Mouse (Mus musculus) embryonic fibroblast, embryonic 13.5 days (primary cell): ENCODE data around the gene Vsir. TPM values are rescaled to one million over a fixed set of nuclear protein-coding genes. Genes with fewer than 3 reads are reported as not detected.

ENCODE experiments used
- H3K27ac ChIP-seq: 2 replicates; pipeline ENCODE4 v1.5.1; 2012; ENCODE audit warnings: low read length, control low read depth, inconsistent platforms; ENCODE audit not compliant: insufficient read depth
- H3K4me1 ChIP-seq: 2 replicates; pipeline ENCODE4 v1.6.1; 2011; ENCODE audit warnings: low read length; ENCODE audit not compliant: control insufficient read depth, insufficient read depth
- H3K4me3 ChIP-seq: 2 replicates; pipeline ENCODE4 v1.5.1; 2011; ENCODE audit warnings: mild to moderate bottlenecking, control low read depth, low read length; ENCODE audit not compliant: insufficient read depth
- CTCF ChIP-seq: IDR thresholded peaks from 2 replicates; pipeline ENCODE4 v1.5.1; 2011; ENCODE audit warnings: mild to moderate bottlenecking, control low read depth, low read length, moderate library complexity, borderline replicate concordance; ENCODE audit not compliant: insufficient read depth
- POLR2A ChIP-seq: IDR thresholded peaks from 2 replicates; pipeline ENCODE4 v1.6.1; 2011; ENCODE audit warnings: low read depth, mild to moderate bottlenecking, control low read depth, low read length, moderate library complexity
- polyA plus RNA-seq: library from polyadenylated mRNA; stranded (reverse); fragments of >200 nt; gene quantifications from 2 replicates; pipeline ENCODE4 v1.2.4, GENCODE M21; 2011; ENCODE audit warnings: low read depth; ENCODE audit not compliant: missing spikeins, insufficient read length

Vsir gene
- polyA plus RNA-seq, 1 experiment, result 5.1 TPM

GRCm38 (mm10) chr10:60379419-60379957 lies 32.8 kb downstream of the Vsir start:
- peak overlapping the region; percentile 81 for H3K27ac ChIP-seq

DNA sequence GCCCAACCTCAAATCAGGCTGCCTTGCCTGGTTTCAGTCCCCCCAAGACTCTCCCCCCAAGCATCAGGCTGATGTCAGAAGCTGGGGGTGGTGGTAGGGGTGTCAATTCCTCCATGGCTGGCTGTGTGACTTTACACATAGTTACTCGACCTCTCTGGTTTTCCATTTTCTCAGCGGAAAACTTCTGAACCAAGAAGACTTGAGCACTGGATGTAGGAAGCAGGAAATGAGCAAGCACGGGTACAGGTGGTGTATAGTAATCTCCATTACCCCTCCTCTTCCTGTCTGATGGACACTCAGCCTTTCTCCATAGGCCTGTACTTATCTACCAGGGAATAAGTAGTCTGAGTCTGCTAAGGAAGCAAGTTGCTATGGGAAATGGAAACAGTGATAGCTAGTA lies 33.6 kb downstream of the Vsir start:
- H3K4me3 ChIP-seq, result no peak overlapping the region
- TF ChIP-seq CTCF (no peak), POLR2A (no peak)
- H3K27ac ChIP-seq, result peak overlapping the region; percentile 81
- H3K4me1 ChIP-seq, result peaks cover 5% of the 10 kb centered on the region; the same call in 1 of the 2 replicates

More at GRCm38 (mm10) chr10:60379419-60379957, 32.8 kb downstream of the Vsir start:
- H3K4me3 ChIP-seq, result no peak overlapping the region
- TF ChIP-seq POLR2A (no peak), CTCF (no peak)
- H3K4me1 ChIP-seq, result peaks cover 5% of the 10 kb centered on the region; the same call in 1 of the 2 replicates

- Histone ChIP-seq H3K4me1 (peaks cover 5% of the 10 kb centered on the region; the same call in 1 of the 2 replicates), H3K4me3 (no peak overlapping the region), H3K27ac (no peak overlapping the region)
- TF ChIP-seq CTCF (no peak), POLR2A (no peak)
These were observed 34.7 kb downstream of the Vsir start for GRCm38 (mm10) chr10:60381142-60381925.

DNA sequence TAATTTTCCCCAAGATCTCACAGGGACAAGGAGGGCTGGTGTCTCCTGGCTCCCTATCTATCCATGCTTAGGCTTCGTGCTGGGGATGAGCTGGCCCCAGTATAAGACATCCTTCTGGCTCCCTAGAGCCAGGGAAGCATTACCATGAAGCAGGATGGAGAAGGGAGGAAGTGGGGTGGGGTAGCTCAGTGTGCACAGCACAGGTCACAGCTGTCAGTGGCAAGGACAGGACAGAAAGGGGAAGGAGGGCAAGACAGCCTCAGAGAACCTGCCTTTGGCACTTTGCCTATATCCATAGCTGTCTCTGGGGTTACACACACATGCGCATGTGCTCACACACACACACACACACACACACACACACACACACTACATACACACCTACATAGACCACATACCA lies 41.7 kb downstream of the Vsir start:
- TF ChIP-seq POLR2A (no peak), CTCF (no peak)
- Histone ChIP-seq H3K4me1 (no peaks in the 10 kb centered on the region), H3K27ac (no peak overlapping the region), H3K4me3 (no peak overlapping the region)

GRCm38 (mm10) chr10:60389447-60389865 lies 42.8 kb downstream of the Vsir start:
- TF ChIP-seq CTCF (no peak), POLR2A (no peak)
- Histone ChIP-seq H3K4me1 (no peaks in the 10 kb centered on the region), H3K4me3 (no peak overlapping the region), H3K27ac (no peak overlapping the region)

GRCm38 (mm10) chr10:60390177-60390903 lies 43.7 kb downstream of the Vsir start:
- Histone ChIP-seq H3K4me1 (no peaks in the 10 kb centered on the region), H3K4me3 (no peak overlapping the region), H3K27ac (no peak overlapping the region)
- no peak for TF ChIP-seq POLR2A
- no peak for TF ChIP-seq CTCF

GRCm38 (mm10) chr10:60390904-60391420 lies 44.3 kb downstream of the Vsir start:
- H3K4me3 ChIP-seq, result no peak overlapping the region
- TF ChIP-seq CTCF, result no peak
- no peak for TF ChIP-seq POLR2A

GRCm38 (mm10) chr10:60391661-60392060 lies 45.0 kb downstream of the Vsir start:
- Histone ChIP-seq H3K4me3 (no peak overlapping the region), H3K27ac (no peak overlapping the region), H3K4me1 (no peaks in the 10 kb centered on the region)
- TF ChIP-seq POLR2A (no peak), CTCF (no peak)

More at GRCm38 (mm10) chr10:60390904-60391420, 44.3 kb downstream of the Vsir start:
- Histone ChIP-seq H3K27ac (no peak overlapping the region), H3K4me1 (no peaks in the 10 kb centered on the region)

- no peaks in the 10 kb centered on the region for H3K4me1 ChIP-seq
- TF ChIP-seq CTCF (no peak), POLR2A (no peak)
- H3K27ac ChIP-seq, result no peak overlapping the region; the same call in 1 of the 2 replicates
- no peak overlapping the region for H3K4me3 ChIP-seq
These were observed 48.3 kb downstream of the Vsir start for GRCm38 (mm10) chr10:60394936-60395335.
